Mouse (Mus musculus) G1E (cell line): Measurements from ENCODE around the gene Hcfc2. TPM values are rescaled to one million over a fixed set of nuclear protein-coding genes. Genes with fewer than 3 reads are reported as not detected.

Experiments
- ATAC-seq: 2 replicates; pipeline ENCODE4 v1.8.0; 2016; ENCODE audit warnings: mild to moderate bottlenecking; ENCODE audit not compliant: insufficient number of reproducible peaks, poor library complexity, low FRiP score, severe bottlenecking; ENCODE audit errors: extremely low read depth
- DNase-seq: peaks from one replicate; pipeline ENCODE4 v3.0.0; 2012; ENCODE audit warnings: low spot score
- H3K27me3 ChIP-seq: 2 replicates; pipeline ENCODE4 v1.6.1; 2012; ENCODE audit warnings: mild to moderate bottlenecking, low read length, inconsistent platforms; ENCODE audit not compliant: insufficient read depth
- H3K36me3 ChIP-seq: replicated peaks from 2 replicates; pipeline ENCODE3; 2012; ENCODE audit warnings: mild to moderate bottlenecking, inconsistent platforms
- H3K4me1 ChIP-seq: 2 replicates; pipeline ENCODE4 v1.6.1; 2012; ENCODE audit warnings: low read depth, low read length, inconsistent platforms, mixed read lengths; ENCODE audit not compliant: insufficient read depth
- H3K4me3 ChIP-seq: 2 replicates; pipeline ENCODE4 v1.5.1; 2012; ENCODE audit warnings: low read depth, mild to moderate bottlenecking, inconsistent platforms, low read length, moderate library complexity, mixed read lengths
- H3K9me3 ChIP-seq: replicated peaks from 2 replicates; pipeline ENCODE4 v1.6.1; 2012; ENCODE audit warnings: inconsistent platforms
- CTCF ChIP-seq: IDR thresholded peaks from 2 replicates; pipeline ENCODE4 v1.5.1; 2012; ENCODE audit warnings: low read depth, low read length, inconsistent platforms, mixed read lengths
- GATA1 ChIP-seq: IDR thresholded peaks from 2 replicates; pipeline ENCODE4 v1.6.1; 2012; ENCODE audit warnings: borderline replicate concordance, low read length, inconsistent platforms, mixed read lengths
- GATA2 ChIP-seq: IDR thresholded peaks from 2 replicates; pipeline ENCODE4 v1.6.1; 2012; ENCODE audit warnings: low read depth, low read length, inconsistent platforms, borderline replicate concordance
- POLR2AphosphoS5 ChIP-seq: IDR thresholded peaks from 2 replicates; pipeline ENCODE4 v1.6.1; 2012; ENCODE audit warnings: low read depth, low read length, inconsistent platforms; ENCODE audit not compliant: insufficient replicate concordance
- TAL1 ChIP-seq: conservative IDR thresholded peaks from 2 replicates; pipeline ENCODE4 v1.6.1; 2012; ENCODE audit warnings: low read depth, low read length, inconsistent platforms, mixed read lengths
- polyA plus RNA-seq: library from polyadenylated mRNA; stranded (reverse); fragments of >175 nt; gene quantifications from 2 replicates; pipeline ENCODE4 v1.2.3, GENCODE M21; 2012
- total RNA-seq, 2 experiments: library from RNA; stranded (forward) in 1 of 2; stranded (reverse) in 1 of 2; fragments of 200-1000 nt in 1 of 2; fragments of >200 nt in 1 of 2; fragmentation: Nextera tagmentation in 1 of 2; gene quantifications; 2 replicates each; pipeline ENCODE4 v1.2.3; 2014 to 2017

Hcfc2 gene
- total and polyA plus RNA-seq, 3 experiments, result 3.6 to 75.2 (median 48.3) TPM

GRCm38 (mm10) chr10:82757341-82757740, 61.4 kb downstream of the Hcfc2 start:
- no peaks in the 10 kb centered on the region for H3K9me3 ChIP-seq
- H3K36me3 ChIP-seq, result peaks cover 92% of the 10 kb centered on the region
- H3K4me3 ChIP-seq, result no peak overlapping the region
- no peak for TF ChIP-seq TAL1
- no peak for TF ChIP-seq POLR2AphosphoS5
- no peak for TF ChIP-seq CTCF
- no peak for TF ChIP-seq GATA2
- TF ChIP-seq GATA1, result no peak
- DNase-seq (no peak), ATAC-seq (no peak)
- peaks cover 36% of the 10 kb centered on the region for H3K4me1 ChIP-seq
- H3K27me3 ChIP-seq, result no peaks in the 10 kb centered on the region

DNA sequence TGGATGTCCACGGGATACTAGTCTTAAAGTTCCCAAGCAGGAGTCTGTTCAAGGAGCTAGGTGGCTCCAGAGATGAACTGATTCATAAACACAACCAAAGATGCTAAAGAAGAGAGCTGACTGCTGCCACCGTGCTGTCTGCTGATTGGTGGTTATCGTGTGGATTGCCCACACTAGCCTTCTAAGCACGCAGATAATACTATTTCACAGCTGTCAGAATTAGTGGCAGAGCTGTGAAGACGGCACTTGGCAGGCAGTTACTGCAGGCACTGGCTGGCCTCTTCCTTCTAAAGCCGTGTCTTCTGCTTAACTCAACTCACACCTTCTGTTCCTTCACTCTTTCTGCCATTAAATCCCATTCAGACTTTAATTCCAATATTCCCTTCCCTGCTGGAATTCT, 62.4 kb downstream of the Hcfc2 start:
- Histone ChIP-seq H3K36me3 (peaks cover 82% of the 10 kb centered on the region), H3K4me1 (peaks cover 41% of the 10 kb centered on the region), H3K27me3 (no peaks in the 10 kb centered on the region), H3K9me3 (no peaks in the 10 kb centered on the region), H3K4me3 (no peak overlapping the region)
- no peak for ATAC-seq
- TF ChIP-seq TAL1 (no peak), GATA1 (no peak), POLR2AphosphoS5 (no peak), CTCF (no peak), GATA2 (no peak)
- DNase-seq, result no peak

DNA sequence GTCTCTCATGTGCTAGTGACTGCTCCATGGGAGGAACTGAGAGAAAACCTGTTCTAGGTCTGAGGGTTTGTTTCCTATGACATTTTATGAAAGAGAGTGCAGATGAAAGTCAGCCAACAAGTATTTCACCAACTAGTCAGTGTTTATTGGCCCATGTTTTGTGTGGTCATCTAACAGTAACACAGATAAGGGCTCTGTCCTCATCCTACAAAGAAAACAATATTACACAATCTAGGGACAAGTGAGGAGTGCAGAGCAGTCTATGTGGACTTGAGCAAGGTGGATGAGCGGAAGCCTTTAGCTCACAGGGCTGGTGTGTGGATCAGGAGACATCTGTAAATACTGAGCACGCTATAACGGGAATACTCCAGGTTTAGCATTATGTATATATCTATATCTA, 62.9 kb downstream of the Hcfc2 start:
- Histone ChIP-seq H3K9me3 (no peaks in the 10 kb centered on the region), H3K4me3 (no peak overlapping the region), H3K36me3 (peaks cover 76% of the 10 kb centered on the region), H3K4me1 (peaks cover 41% of the 10 kb centered on the region), H3K27me3 (no peaks in the 10 kb centered on the region)
- TF ChIP-seq POLR2AphosphoS5 (no peak), GATA2 (no peak), CTCF (no peak), TAL1 (no peak), GATA1 (no peak)
- DNase-seq (no peak), ATAC-seq (no peak)

DNA sequence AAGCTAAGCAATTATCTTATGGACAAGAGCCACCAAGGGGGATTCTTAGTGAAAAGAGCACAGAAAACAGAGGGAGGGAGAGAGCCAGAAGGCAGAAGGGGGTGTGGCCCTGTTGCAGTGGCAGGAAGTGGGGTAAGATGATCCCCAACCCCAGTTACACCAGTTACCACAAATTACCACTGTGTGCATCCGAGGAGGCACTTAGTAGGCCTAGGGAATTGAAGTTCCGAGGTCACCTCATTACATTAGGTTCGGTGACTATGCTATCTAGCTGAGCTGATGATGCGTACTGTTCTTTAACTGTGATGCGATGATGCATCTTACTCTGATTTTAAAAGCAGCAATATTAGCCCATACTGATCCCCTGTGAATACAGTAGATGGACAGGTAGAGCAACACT, 63.7 kb downstream of the Hcfc2 start:
- ATAC-seq (no peak), DNase-seq (no peak)
- H3K27me3 ChIP-seq, result no peaks in the 10 kb centered on the region
- no peak for TF ChIP-seq CTCF
- no peak for TF ChIP-seq POLR2AphosphoS5
- TF ChIP-seq GATA2, result no peak
- TF ChIP-seq GATA1, result no peak
- no peak for TF ChIP-seq TAL1
- H3K9me3 ChIP-seq, result no peaks in the 10 kb centered on the region
- no peak overlapping the region for H3K4me3 ChIP-seq
- H3K4me1 ChIP-seq, result peaks cover 47% of the 10 kb centered on the region
- peaks cover 68% of the 10 kb centered on the region for H3K36me3 ChIP-seq

DNA sequence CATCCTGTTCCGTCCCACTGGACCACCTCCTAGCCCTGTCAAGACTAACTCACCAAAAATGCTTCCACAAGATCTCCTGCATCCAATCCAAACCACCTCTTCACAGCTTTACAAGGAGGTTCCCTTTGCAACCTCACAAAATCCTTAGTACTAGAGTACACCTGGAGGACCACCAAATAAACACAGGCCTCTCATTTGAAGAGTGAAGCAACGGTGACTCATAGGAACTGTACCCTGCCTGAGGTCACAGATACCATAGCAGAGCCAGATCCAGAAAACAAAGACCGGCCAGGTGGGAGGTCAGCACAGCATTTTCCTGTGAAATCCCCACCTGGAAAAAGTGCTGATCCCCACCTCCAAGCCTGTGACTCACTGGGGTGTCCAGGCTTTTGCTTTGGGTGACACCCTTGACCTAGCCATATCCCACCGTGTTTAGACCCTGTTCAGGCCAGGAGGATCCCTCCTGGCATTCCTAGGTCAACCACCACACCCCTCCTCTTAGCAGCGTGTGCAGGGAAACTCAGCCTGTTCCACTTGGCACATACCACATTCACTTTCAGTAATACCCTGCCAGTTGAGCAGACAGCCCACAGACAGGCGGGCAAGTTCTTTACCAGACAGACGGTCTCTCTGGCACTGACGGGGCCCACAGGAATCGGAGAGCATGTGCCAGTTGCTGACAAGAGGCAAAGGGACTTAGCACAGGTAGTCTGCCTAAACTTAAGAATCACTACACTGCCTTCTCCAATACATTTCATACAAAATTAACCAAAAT, 65.3 kb downstream of the Hcfc2 start:
- no peaks in the 10 kb centered on the region for H3K27me3 ChIP-seq
- peaks cover 54% of the 10 kb centered on the region for H3K36me3 ChIP-seq
- H3K9me3 ChIP-seq, result no peaks in the 10 kb centered on the region
- no peak for TF ChIP-seq CTCF
- TF ChIP-seq GATA1, result no peak
- no peak for TF ChIP-seq GATA2
- peaks cover 47% of the 10 kb centered on the region for H3K4me1 ChIP-seq
- ATAC-seq, result no peak
- peak overlapping the region; percentile 49; the same call in 1 of the 2 replicates for H3K4me3 ChIP-seq
- no peak for DNase-seq

DNA sequence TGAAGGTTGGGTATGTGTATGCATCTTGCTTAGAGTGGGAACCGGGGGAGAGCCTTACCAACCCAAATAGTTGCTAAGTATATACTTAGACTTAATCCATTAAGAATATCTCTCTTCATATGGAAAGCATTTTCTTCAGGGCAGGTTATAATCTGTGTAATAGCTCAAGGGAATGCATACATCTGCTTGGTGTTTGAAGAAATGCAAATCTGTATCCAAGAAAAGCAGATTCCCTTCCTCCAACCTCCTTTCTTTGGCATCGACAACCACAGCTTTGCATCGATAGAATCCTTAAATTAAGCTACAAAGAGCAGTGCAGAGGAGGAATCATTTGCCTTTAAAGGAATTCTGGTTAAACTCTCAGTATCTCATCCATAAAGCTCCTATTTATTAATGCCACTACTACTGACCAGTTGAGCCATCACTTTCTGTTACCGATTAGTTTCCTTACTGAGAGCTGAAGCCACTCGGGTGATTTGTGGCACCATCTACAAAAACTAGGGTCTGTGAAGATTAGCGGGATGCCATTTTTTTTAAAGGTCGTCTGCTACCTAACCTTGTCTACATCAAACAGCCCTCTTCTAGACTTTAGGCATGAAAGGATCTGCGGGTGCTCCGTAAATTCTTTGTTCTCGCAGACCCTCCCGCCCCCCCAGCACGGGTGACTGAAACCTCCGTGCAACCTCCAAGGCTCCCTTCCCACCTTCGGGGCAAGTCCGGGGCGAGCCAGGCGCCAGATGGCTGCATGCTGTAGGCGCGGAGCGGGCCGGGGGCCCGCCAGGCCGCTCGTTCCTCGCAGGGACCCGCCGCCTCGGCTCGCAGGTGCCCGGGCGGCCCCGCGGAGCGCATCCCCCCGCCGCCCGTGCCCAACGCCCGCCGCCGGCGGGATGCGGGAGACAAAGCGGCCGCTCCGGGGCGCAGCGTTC, 67.1 kb downstream of the Hcfc2 start:
- peaks cover 45% of the 10 kb centered on the region for H3K4me1 ChIP-seq
- H3K36me3 ChIP-seq, result peaks cover 36% of the 10 kb centered on the region
- no peaks in the 10 kb centered on the region for H3K27me3 ChIP-seq
- no peak for TF ChIP-seq GATA2
- no peak for TF ChIP-seq POLR2AphosphoS5
- no peak for TF ChIP-seq GATA1
- no peak for TF ChIP-seq TAL1
- peak; percentile 30 for DNase-seq
- H3K9me3 ChIP-seq, result no peaks in the 10 kb centered on the region
- peak overlapping the region; percentile 86 for H3K4me3 ChIP-seq
- no peak for ATAC-seq
